Mouse (Mus musculus): ENCODE results near the gene Ambn.
"Not testable (repeated sequence)": the region's sequence is repeated elsewhere in the genome, so short reads cannot be mapped to it uniquely, and the experiment has no call there.

The Ambn gene

GRCm38 (mm10) chr5:88455691-88456090 is at the start of gene Ambn:
Gene Ambn (plus strand): TSS chr5:88455991.
- DNase-seq (ENCODE audit: low spot score in 2 of 2), result no peak

GRCm38 (mm10) chr5:88420319-88421065 is 35.3 kb upstream of the Ambn start:
- no peak for DNase-seq (ENCODE audit: low spot score in 2 of 2)

DNA sequence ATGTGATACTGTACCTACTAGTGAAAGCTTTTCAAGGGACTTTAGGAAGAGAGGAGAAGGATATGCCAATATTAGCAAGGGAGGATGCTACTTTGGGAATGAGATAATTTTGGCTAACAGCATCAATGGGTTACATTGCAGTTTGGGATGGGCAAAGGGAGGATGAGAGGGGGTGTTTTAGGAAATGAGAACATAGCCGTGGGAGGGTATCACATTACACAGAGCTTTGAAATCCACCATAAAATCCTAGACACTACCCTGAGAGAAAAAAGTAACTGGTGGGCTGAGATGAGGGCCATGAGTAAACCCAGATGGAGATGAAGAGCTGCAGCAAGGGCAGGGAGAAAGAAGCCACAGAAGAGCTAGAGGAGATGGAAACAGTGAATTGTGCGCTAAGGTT is 30.9 kb upstream of the Ambn start:
- not testable (repeated sequence) for DNase-seq (ENCODE audit: low spot score in 2 of 2)

- DNase-seq (ENCODE audit: low spot score in 2 of 2), result no peak
Measured at GRCm38 (mm10) chr5:88426753-88427152, 29.0 kb upstream of the Ambn start.

- DNase-seq (ENCODE audit: low spot score in 2 of 2), result no peak
Measured at GRCm38 (mm10) chr5:88467471-88467870, 11.7 kb downstream of the Ambn start.

DNA sequence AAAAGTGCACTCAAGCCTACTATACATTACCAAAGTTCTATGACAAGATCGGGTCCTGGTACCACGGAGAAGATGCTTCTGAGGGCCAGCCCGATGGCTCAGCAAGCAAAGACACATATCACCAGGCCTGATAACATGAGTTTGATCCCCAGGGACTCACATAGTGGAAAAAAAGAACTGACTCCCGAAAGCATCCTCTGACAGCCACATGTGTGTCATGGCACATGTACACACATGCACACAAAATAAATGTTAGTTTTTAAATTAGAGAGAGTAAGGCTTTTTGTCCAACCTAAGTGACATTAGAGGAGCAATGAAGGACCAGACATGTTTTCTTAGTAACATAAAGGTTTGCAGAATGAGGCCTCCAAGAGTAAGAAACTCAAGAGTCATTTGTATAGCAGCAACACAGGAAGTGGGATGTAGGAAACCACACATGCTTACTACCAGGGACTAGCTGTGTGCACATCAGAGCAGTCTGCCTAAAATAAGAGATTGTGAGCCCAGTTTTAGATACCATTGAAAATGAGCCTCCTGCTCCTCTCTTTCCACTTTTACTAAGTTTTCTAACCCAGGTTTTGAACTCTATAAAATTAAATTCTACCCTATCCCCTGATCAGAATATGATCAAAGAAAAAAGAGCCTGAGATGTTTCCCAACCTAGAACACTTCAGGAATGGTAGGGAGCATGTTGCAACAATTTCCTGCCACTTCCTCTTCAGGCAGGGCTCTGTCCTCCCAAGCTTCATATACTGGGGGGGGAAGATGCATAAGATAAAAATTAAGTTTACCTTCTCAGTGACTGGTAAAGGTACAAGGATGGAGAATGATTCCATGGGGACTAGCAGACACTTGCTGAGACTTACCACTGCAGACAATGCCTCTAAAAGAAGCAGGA is 13.3 kb downstream of the Ambn start:
- DNase-seq (ENCODE audit: low spot score in 2 of 2), result no peak

DNA sequence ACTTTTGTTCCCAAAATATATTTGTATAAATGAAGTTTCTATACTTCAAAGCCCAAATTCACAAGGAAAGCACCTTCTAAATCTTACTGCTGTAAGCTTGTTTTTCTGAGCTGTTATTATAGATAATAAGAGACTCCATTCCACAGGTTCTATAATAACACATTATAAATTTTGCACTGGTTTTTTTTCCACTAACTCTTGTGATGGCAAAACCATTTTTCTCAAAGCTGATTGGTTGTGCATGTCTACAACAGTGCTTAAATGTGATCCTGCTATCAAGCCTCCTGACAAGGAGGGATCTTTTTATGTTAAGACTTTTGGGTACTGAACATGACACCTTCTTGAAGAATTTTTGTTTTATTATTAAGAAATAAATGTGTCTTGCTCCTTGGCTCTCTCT is 31.9 kb downstream of the Ambn start, which contains the start of gene Enam:
Gene Enam, plus strand, starts transcription at position 301 of the 400 bp plus-strand sequence.
- DNase-seq (ENCODE audit: low spot score in 2 of 2), result no peak

DNA sequence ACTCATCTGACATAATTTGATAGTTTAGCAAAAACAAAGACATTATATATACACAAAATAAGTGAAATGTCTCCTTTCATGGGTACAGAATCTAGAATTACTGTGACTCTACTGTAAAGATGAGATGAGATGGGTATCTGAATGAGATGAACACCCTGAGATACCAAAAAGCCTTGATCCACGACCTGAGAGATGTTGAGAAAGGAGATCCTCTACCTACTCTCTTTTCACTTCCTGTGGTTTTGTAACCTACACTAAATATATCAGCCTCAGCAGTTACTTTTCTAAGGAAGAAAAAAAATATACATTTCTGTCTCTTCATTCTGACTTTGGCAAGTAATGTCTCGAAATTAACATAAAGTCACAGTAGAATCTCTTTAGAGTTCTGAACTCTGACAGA is 33.2 kb downstream of the Ambn start:
- no peak for DNase-seq (ENCODE audit: low spot score in 2 of 2)

DNA sequence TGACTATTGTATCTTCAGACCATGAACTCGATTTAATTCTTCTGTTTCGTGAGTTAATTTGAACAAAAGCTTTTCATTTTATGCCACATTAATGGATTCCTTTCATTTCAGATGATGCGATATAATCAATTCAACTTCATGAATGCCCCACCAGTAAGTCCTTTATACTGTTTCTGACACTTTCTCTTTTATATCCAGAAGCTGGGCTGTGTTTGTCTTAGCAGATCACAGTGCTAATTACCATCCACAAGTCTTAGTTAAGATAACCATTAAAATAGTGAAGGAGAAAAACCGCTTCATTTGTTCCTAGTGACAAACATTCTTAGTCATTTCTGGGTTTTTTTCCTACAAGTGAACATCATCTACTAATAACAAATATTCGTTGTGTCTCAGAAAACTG is 35.3 kb downstream of the Ambn start:
- no peak for DNase-seq (ENCODE audit: low spot score in 2 of 2)

GRCm38 (mm10) chr5:88499781-88500180 is 44.0 kb downstream of the Ambn start:
- no peak for DNase-seq (ENCODE audit: low spot score in 2 of 2)

DNA sequence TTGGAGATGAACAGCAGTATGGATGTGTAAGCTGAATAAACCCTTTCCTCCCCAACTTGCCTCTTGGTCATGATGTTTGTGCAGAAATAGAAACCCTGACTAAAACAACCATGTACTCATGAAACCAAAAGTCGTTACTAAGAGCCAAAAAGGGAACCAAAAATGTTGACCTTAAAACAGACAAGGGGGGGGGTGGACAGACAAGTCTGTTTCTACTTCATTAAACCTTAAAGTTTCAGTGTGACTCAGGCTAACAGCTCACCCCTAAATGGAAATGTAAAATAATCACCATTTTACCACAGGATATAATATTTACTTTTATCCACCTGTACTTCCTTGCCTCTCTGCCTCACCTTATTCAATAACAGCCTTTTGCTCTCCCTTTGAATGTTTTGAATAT is 52.8 kb downstream of the Ambn start:
- no peak for DNase-seq (ENCODE audit: low spot score in 2 of 2)

DNA sequence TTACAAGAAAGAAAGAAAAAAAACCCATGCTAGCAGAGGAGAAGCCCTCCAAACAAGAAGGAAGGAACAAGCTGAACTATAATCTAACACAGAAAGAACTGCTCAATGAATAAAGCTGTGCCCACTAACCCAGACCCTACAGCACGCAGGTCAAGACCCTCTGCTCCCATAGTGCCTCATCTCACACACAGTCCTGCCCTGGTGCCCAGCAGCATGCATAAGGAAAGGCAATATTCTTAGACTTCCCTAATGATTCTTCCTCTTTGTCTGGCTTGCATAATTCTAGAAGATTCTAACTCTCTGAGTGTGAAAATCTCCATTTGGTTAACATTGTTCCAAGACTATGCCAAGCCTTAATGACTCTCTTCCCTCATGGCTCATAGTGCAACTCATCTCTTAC is 53.2 kb downstream of the Ambn start:
- DNase-seq (ENCODE audit: low spot score in 2 of 2), result no peak
